Mouse (Mus musculus): Measurements from ENCODE around the gene Prkcz. TPM values are rescaled to one million over a fixed set of nuclear protein-coding genes. Genes with fewer than 3 reads are reported as not detected.

The Prkcz gene
- polyA plus RNA-seq, 1 experiment from 2014 or later = 12.4 TPM

- Histone ChIP-seq H3K27ac (no peak overlapping the region), H3K36me3 (no peaks in the 10 kb centered on the region), H3K9me3 (no peaks in the 10 kb centered on the region), H3K4me3 (no peak overlapping the region), H3K4me1 (peaks cover 2% of the 10 kb centered on the region; the same call in 1 of the 2 replicates), H3K9ac (no peak overlapping the region), H3K4me2 (no peak overlapping the region), H3K27me3 (peaks cover 36% of the 10 kb centered on the region)
- WGBS = 91% methylated on average over 10 of the region's 10 CpGs
- ATAC-seq (ENCODE audit: insufficient number of reproducible peaks, insufficient read depth, low FRiP score, low TSS enrichment, low read depth) = no peak
Measured at GRCm38 (mm10) chr4:155356354-155356753, 4.8 kb downstream of the Prkcz start.

DNA sequence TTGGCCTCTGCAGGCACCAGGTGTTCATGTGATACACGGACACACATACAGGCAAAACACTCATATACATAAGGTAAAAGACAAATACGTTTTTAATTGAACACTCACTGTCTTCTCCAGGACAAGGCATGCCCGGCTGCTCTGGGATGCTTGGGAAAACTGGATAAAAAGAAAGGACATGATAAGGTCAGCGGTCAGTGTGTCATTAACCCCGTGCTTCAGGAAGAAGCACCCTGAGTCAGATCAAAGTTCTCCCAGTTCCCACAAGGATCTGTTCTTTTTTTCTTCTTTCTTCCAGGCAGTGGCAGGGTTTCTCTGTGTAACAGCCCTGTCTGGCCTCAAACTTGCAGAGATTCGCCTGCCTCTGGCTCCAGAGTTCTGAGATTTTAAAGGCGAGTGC lies 6.6 kb downstream of the Prkcz start:
- Histone ChIP-seq H3K9ac (no peak overlapping the region), H3K27me3 (peaks cover 17% of the 10 kb centered on the region), H3K9me3 (no peaks in the 10 kb centered on the region), H3K36me3 (no peaks in the 10 kb centered on the region), H3K4me3 (no peak overlapping the region), H3K4me1 (no peaks in the 10 kb centered on the region), H3K4me2 (no peak overlapping the region), H3K27ac (no peak overlapping the region)
- no peak for ATAC-seq (ENCODE audit: insufficient number of reproducible peaks, insufficient read depth, low FRiP score, low TSS enrichment, low read depth)
- WGBS = 76% methylated on average over 7 of the region's 7 CpGs

DNA sequence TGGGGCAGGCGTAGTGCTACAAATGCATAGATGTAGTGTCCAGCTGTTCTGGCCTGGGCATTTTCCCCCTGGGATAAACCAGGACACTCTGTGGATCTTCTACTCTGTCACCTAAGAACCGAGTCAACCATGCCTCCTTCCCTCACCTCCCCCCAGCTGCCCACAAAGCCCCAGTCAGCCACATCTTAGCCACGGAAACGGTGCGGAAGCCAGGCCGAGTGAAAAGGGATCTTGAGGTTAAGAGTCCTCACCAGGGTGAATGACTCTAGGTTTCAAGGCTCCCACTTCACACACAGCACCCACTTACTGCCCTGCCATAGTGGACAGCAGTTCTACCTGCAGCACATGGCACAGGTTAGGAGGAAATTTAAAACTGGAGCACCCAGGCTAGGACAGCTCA lies 7.1 kb downstream of the Prkcz start:
- no peak for ATAC-seq (ENCODE audit: insufficient number of reproducible peaks, insufficient read depth, low FRiP score, low TSS enrichment, low read depth)
- Histone ChIP-seq H3K4me2 (no peak overlapping the region), H3K9ac (no peak overlapping the region), H3K27ac (no peak overlapping the region), H3K27me3 (peaks cover 12% of the 10 kb centered on the region), H3K4me1 (no peaks in the 10 kb centered on the region), H3K9me3 (no peaks in the 10 kb centered on the region), H3K4me3 (no peak overlapping the region), H3K36me3 (no peaks in the 10 kb centered on the region)
- WGBS = 81% methylated on average over 6 of the region's 6 CpGs

DNA sequence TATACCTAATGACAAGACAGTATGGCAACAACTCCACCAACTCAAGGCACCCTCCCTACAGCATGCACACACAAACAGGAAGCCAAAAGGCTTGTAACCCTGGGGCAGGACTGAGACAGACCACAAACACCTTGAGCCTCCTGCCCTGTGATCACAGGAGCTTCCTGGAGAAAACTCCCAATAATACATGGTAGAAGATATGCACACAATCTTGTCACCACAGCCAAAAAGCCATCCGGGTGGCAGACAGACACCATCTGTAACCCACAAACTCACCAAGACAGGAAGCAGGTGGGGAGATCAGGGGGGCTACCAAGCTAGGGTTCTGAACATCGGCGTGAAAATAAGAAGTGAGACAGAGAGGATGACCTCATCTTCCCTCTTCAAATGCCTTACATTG lies 8.6 kb downstream of the Prkcz start:
- Histone ChIP-seq H3K9ac (no peak overlapping the region), H3K4me1 (no peaks in the 10 kb centered on the region), H3K9me3 (no peaks in the 10 kb centered on the region), H3K4me3 (no peak overlapping the region), H3K27me3 (no peaks in the 10 kb centered on the region), H3K36me3 (no peaks in the 10 kb centered on the region), H3K4me2 (no peak overlapping the region), H3K27ac (no peak overlapping the region)
- WGBS = 88% methylated on average over 3 of the region's 3 CpGs
- ATAC-seq (ENCODE audit: insufficient number of reproducible peaks, insufficient read depth, low FRiP score, low TSS enrichment, low read depth) = no peak

GRCm38 (mm10) chr4:155346350-155346749 lies 14.8 kb downstream of the Prkcz start:
- H3K36me3 ChIP-seq = no peaks in the 10 kb centered on the region
- no peak for ATAC-seq (ENCODE audit: insufficient number of reproducible peaks, insufficient read depth, low FRiP score, low TSS enrichment, low read depth)
- no peaks in the 10 kb centered on the region for H3K9me3 ChIP-seq
- no peak overlapping the region for H3K27ac ChIP-seq
- 91% methylated on average over 12 of the region's 12 CpGs for WGBS
- H3K4me1 ChIP-seq = peaks cover 20% of the 10 kb centered on the region
- no peak overlapping the region for H3K4me3 ChIP-seq
- no peak overlapping the region; the same call in 1 of the 2 replicates for H3K4me2 ChIP-seq
- no peak overlapping the region for H3K9ac ChIP-seq
- peaks cover 42% of the 10 kb centered on the region for H3K27me3 ChIP-seq

DNA sequence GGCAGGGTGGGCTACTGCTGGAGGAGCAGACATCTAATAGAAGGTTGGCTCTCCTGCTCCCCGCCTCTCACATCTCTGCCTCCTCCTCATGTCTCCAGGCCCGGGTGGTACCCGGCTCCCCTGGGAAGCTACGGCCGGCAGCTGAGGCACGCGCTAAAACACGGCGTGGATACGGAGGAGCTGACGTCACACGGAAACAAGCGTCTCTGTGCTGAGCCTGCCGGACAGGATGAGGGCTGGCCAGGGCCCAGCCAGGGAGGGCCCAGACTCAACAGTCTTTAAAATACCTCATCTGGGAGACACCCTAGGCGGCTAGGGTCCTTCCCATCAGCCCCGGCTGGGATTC lies 15.6 kb downstream of the Prkcz start:
- H3K27me3 ChIP-seq = peaks cover 42% of the 10 kb centered on the region
- ATAC-seq (ENCODE audit: insufficient number of reproducible peaks, insufficient read depth, low FRiP score, low TSS enrichment, low read depth) = peak; percentile 57; the same call in 1 of the 2 replicates
- H3K9ac ChIP-seq = peak overlapping the region; percentile 73
- 0 out of 2 replicates have a peak overlapping the region, but pooled peaks have one; percentile 5 for H3K27ac ChIP-seq
- WGBS = 2% methylated on average over 16 of the region's 16 CpGs
- no peaks in the 10 kb centered on the region for H3K36me3 ChIP-seq
- H3K4me3 ChIP-seq = peak overlapping the region; percentile 52
- no peaks in the 10 kb centered on the region for H3K9me3 ChIP-seq
- peak overlapping the region; percentile 80 for H3K4me2 ChIP-seq
- H3K4me1 ChIP-seq = peaks cover 20% of the 10 kb centered on the region

GRCm38 (mm10) chr4:155344716-155345607 lies 16.2 kb downstream of the Prkcz start:
- Histone ChIP-seq H3K9me3 (no peaks in the 10 kb centered on the region), H3K9ac (peak overlapping the region; percentile 73), H3K27ac (0 out of 2 replicates have a peak overlapping the region, but pooled peaks have one; percentile 5), H3K4me2 (peak overlapping the region; percentile 80), H3K4me1 (peaks cover 20% of the 10 kb centered on the region), H3K4me3 (peak overlapping the region; percentile 52), H3K36me3 (no peaks in the 10 kb centered on the region), H3K27me3 (peaks cover 42% of the 10 kb centered on the region)
- 11% methylated on average over 47 of the region's 47 CpGs for WGBS
- no peak for ATAC-seq (ENCODE audit: insufficient number of reproducible peaks, insufficient read depth, low FRiP score, low TSS enrichment, low read depth)

DNA sequence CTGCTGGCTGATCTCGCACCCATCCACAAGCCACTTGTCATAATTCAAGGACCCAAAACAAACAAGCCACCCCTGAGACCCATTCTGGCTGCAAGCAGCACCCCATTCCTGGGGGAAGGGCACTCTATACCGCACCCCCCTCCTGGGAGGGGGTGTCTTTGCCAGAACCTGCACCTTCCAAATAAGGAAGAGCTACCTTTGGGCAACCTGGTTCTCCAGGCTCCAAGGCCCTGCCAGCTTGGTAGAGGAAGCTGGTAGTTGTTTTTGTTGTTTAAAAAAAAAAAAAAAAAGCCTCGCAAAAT lies 16.9 kb downstream of the Prkcz start:
- 58% methylated on average over 3 of the region's 3 CpGs for WGBS
- no peak for ATAC-seq (ENCODE audit: insufficient number of reproducible peaks, insufficient read depth, low FRiP score, low TSS enrichment, low read depth)
- Histone ChIP-seq H3K4me2 (peak overlapping the region; percentile 80), H3K27ac (no peak overlapping the region), H3K9me3 (no peaks in the 10 kb centered on the region), H3K4me1 (peaks cover 20% of the 10 kb centered on the region), H3K36me3 (no peaks in the 10 kb centered on the region), H3K9ac (no peak overlapping the region; the same call in 1 of the 2 replicates), H3K27me3 (peaks cover 42% of the 10 kb centered on the region), H3K4me3 (no peak overlapping the region)

DNA sequence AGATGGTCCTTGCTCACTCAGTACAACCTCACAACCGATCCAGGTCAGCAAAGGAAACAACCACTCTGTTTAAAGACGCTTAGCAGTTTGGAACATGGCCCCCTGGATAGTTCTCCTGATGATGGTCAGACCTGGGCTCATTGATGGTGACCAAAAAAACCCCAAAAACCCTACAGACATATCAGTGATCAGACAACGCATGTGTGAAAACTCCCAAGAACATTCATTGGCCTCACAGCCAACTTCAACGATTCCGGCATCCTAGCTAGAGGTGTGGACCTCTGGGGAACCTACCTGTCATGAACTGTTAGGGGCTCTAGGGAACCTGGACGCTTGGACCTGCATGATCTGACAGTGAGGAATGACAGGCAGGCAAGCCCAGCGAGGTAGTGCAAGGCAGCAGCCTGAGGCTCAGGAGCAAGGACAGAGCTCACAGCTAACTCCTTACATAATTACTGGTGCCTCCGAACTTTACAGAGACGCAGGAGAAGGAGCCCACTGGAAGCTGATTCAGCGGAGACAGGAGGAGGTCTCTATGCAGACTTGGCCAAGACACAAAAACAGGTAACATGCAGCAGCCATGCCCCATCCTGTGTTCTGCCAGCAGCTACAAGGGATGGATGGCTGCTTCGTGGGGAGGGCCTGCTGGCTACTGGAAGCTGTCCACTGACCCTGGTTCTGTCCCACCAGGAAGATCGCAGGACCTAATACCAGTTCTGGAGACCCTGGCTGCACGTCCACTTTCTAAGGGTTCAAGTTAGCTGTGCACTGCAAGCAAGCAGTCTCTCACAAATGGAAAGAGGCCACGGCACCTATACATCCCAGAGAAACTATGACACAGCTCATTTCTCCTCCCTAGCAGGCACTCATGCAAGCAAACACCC lies 17.5 kb downstream of the Prkcz start:
- H3K27me3 ChIP-seq = peaks cover 42% of the 10 kb centered on the region
- H3K36me3 ChIP-seq = no peaks in the 10 kb centered on the region
- H3K9me3 ChIP-seq = no peaks in the 10 kb centered on the region
- H3K4me1 ChIP-seq = peaks cover 20% of the 10 kb centered on the region
- no peak overlapping the region for H3K9ac ChIP-seq
- ATAC-seq (ENCODE audit: insufficient number of reproducible peaks, insufficient read depth, low FRiP score, low TSS enrichment, low read depth) = no peak
- WGBS = 74% methylated on average over 14 of the region's 14 CpGs
- H3K4me3 ChIP-seq = no peak overlapping the region
- no peak overlapping the region for H3K27ac ChIP-seq
- no peak overlapping the region for H3K4me2 ChIP-seq

DNA sequence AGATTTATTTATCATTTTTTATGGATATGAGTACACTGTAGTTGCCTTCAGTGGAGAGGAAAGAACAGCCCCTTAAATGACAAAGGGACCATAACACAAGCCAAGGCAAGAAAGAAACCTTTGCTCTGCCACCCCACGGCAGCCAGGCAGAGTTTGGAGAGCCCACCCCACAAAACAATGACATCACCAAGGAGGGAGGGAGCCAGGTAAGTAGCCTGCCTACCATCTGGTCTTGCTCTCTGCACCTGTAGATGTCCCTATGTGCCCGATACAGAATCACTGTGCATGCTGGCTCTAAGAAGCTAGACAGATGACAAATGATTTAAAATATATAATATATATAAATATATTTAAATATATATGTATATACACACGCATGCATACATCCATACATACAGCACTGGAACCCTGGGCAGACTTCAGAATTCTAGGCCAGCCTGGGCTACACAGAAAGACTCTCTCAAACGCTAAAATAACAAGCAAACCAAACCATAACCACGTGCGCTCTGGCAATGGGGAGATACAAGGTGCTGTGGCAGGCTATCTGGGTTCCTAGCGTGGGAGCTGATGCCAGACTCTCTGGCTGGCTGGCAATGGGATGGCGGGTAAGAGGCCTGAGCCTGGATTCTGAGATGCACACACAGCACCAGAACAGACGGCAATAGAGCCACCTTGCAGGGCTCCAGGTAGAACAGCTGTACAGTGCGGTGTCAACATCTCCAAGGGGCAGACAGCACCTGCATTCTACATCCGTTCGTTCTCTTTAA lies 24.7 kb downstream of the Prkcz start:
- no peaks in the 10 kb centered on the region for H3K27me3 ChIP-seq
- H3K27ac ChIP-seq = no peak overlapping the region
- no peak for ATAC-seq (ENCODE audit: insufficient number of reproducible peaks, insufficient read depth, low FRiP score, low TSS enrichment, low read depth)
- no peaks in the 10 kb centered on the region for H3K9me3 ChIP-seq
- no peak overlapping the region for H3K4me2 ChIP-seq
- WGBS = 88% methylated on average over 12 of the region's 12 CpGs
- no peaks in the 10 kb centered on the region for H3K36me3 ChIP-seq
- H3K4me3 ChIP-seq = no peak overlapping the region
- H3K4me1 ChIP-seq = no peaks in the 10 kb centered on the region
- no peak overlapping the region for H3K9ac ChIP-seq

DNA sequence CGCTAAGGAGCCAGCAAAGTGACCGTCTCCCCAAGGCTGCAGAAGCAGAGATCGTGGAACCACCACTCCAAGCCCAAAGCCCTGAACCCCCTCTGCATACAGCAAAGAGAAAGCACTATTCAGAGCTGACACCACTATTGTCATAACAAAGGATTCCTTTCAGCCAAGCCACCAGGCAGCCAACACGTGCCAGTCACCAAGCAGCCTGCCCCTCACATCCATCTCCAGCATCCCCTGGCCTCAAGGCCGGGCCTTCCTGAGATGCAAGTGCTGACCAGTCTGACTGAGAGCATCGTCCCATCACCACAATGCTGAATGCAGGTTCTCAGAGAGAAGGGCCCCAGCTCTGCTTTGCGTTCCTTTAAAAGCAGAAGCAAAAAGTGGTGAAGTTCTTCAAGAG lies 28.9 kb downstream of the Prkcz start:
- Histone ChIP-seq H3K27ac (no peak overlapping the region), H3K9me3 (no peaks in the 10 kb centered on the region), H3K4me1 (no peaks in the 10 kb centered on the region), H3K36me3 (no peaks in the 10 kb centered on the region), H3K4me3 (no peak overlapping the region), H3K27me3 (no peaks in the 10 kb centered on the region), H3K9ac (no peak overlapping the region), H3K4me2 (no peak overlapping the region)
- no peak for ATAC-seq (ENCODE audit: insufficient number of reproducible peaks, insufficient read depth, low FRiP score, low TSS enrichment, low read depth)
- 59% methylated on average over 7 of the region's 7 CpGs for WGBS
